Mouse (Mus musculus) MEL (cell line): ENCODE measurements around the gene Hoxb4. TPM values are rescaled to one million over a fixed set of nuclear protein-coding genes. Genes with fewer than 3 reads are reported as not detected.

ENCODE experiments used
- DNase-seq: peaks from one replicate; pipeline ENCODE4 v3.0.0; 2011; ENCODE audit warnings: low read depth, low spot score
- H3K27ac ChIP-seq: 2 replicates; pipeline ENCODE4 v1.5.1; 2012; ENCODE audit warnings: low read depth, mild to moderate bottlenecking, control low read depth, low read length, moderate library complexity; ENCODE audit not compliant: control insufficient read depth
- H3K27me3 ChIP-seq, 2 experiments: fragments of 150-350 bp in 1 of 2; sonication (generic) in 1 of 2; 2 replicates each; pipeline ENCODE4 v1.6.1; 2012; ENCODE audit warnings: low read length in 2 of 2, mild to moderate bottlenecking in 2 of 2, improper control_type of control experiment in 1 of 2, moderate library complexity in 1 of 2; ENCODE audit not compliant: insufficient read depth in 2 of 2, control insufficient read depth in 1 of 2
- H3K36me3 ChIP-seq, 2 experiments: 2 replicates each; pipeline ENCODE4 v1.6.1; 2012 to 2014; ENCODE audit warnings: low read length in 2 of 2, improper control_type of control experiment in 1 of 2, inconsistent platforms in 1 of 2, mild to moderate bottlenecking in 1 of 2; ENCODE audit not compliant: insufficient read depth in 2 of 2, control insufficient read depth in 1 of 2
- H3K4me1 ChIP-seq, 2 experiments: fragments of 150-350 bp in 1 of 2; sonication (generic) in 1 of 2; 2 replicates each; pipeline ENCODE4 v1.6.1; 2012; ENCODE audit warnings: low read length in 2 of 2, improper control_type of control experiment in 1 of 2, mild to moderate bottlenecking in 1 of 2; ENCODE audit not compliant: insufficient read depth in 2 of 2, control insufficient read depth in 1 of 2
- H3K4me3 ChIP-seq, 2 experiments: fragments of 150-350 bp in 1 of 2; sonication (generic) in 1 of 2; 2 replicates each; pipeline ENCODE4 v1.5.1; 2012; ENCODE audit warnings: low read depth in 2 of 2, low read length in 2 of 2, mild to moderate bottlenecking in 2 of 2, moderate library complexity in 2 of 2, control low read depth in 1 of 2, improper control_type of control experiment in 1 of 2; ENCODE audit not compliant: control insufficient read depth in 1 of 2, insufficient read depth in 1 of 2
- H3K79me2 ChIP-seq: 2 replicates; pipeline ENCODE4 v1.6.1; 2012; ENCODE audit warnings: mild to moderate bottlenecking, low read length, moderate library complexity; ENCODE audit not compliant: control insufficient read depth, poor library complexity, insufficient read depth
- H3K9ac ChIP-seq: 2 replicates; pipeline ENCODE4 v1.6.1; 2012; ENCODE audit warnings: low read depth, mild to moderate bottlenecking, control low read depth, low read length, moderate library complexity; ENCODE audit not compliant: control insufficient read depth, poor library complexity, severe bottlenecking
- H3K9me3 ChIP-seq: fragments of 150-350 bp; sonication (generic); replicated peaks from 2 replicates; pipeline ENCODE4 v1.6.1; 2012; ENCODE audit warnings: mild to moderate bottlenecking, low read length, improper control_type of control experiment, moderate library complexity; ENCODE audit not compliant: insufficient read depth
- BHLHE40 ChIP-seq: IDR thresholded peaks from 2 replicates; pipeline ENCODE4 v1.6.1; 2012; ENCODE audit warnings: low read depth, mild to moderate bottlenecking, inconsistent platforms, low read length, improper control_type of control experiment, borderline replicate concordance
- CHD1 ChIP-seq: IDR thresholded peaks from 2 replicates; pipeline ENCODE4 v1.6.1; 2012; ENCODE audit warnings: low read depth, mild to moderate bottlenecking, inconsistent platforms, low read length, improper control_type of control experiment
- CTCF ChIP-seq, 3 experiments: IDR thresholded peaks in 2 of 3; conservative IDR thresholded peaks in 1 of 3; 2 replicates each; pipeline ENCODE4 v1.5.1; 2011 to 2012; ENCODE audit warnings: low read length in 3 of 3, low read depth in 2 of 3, mild to moderate bottlenecking in 2 of 3, improper control_type of control experiment in 1 of 3, inconsistent platforms in 1 of 3, mixed read lengths in 1 of 3, moderate library complexity in 1 of 3; ENCODE audit not compliant: control insufficient read depth in 1 of 3, insufficient read depth in 1 of 3, poor library complexity in 1 of 3, severe bottlenecking in 1 of 3
- E2F4 ChIP-seq: IDR thresholded peaks from 2 replicates; pipeline ENCODE4 v1.6.1; 2011; ENCODE audit warnings: low read depth, low read length, improper control_type of control experiment, borderline replicate concordance
- EP300 ChIP-seq, 2 experiments: IDR thresholded peaks; 2 replicates each; pipeline ENCODE4 v1.6.1; 2011; ENCODE audit warnings: improper control_type of control experiment in 2 of 2, low read length in 2 of 2, low read depth in 1 of 2, mild to moderate bottlenecking in 1 of 2
- ETS1 ChIP-seq: IDR thresholded peaks from 2 replicates; pipeline ENCODE4 v1.6.1; 2012; ENCODE audit warnings: low read depth, mild to moderate bottlenecking, inconsistent platforms, low read length, improper control_type of control experiment, moderate library complexity
- GABPA ChIP-seq: IDR thresholded peaks from 2 replicates; pipeline ENCODE4 v1.6.1; 2012; ENCODE audit warnings: low read depth, mild to moderate bottlenecking, inconsistent platforms, low read length, improper control_type of control experiment, moderate library complexity
- HCFC1 ChIP-seq: IDR thresholded peaks from 2 replicates; pipeline ENCODE4 v1.6.1; 2012; ENCODE audit warnings: low read depth, mild to moderate bottlenecking, inconsistent platforms, low read length, improper control_type of control experiment, moderate library complexity
- MAFK ChIP-seq: IDR thresholded peaks from 2 replicates; pipeline ENCODE4 v1.6.1; 2011; ENCODE audit warnings: low read depth, mild to moderate bottlenecking, low read length, improper control_type of control experiment, borderline replicate concordance
- MAX ChIP-seq: IDR thresholded peaks from 2 replicates; pipeline ENCODE4 v1.6.1; 2011; ENCODE audit warnings: low read length, improper control_type of control experiment
- MAZ ChIP-seq: IDR thresholded peaks from 2 replicates; pipeline ENCODE4 v1.6.1; 2012; ENCODE audit warnings: low read depth, mild to moderate bottlenecking, inconsistent platforms, low read length, improper control_type of control experiment
- MEF2A ChIP-seq: IDR thresholded peaks from 2 replicates; pipeline ENCODE4 v1.6.1; 2014; ENCODE audit warnings: low read depth, mild to moderate bottlenecking, inconsistent platforms, low read length, improper control_type of control experiment; ENCODE audit not compliant: poor library complexity, insufficient replicate concordance, severe bottlenecking; ENCODE audit errors: extremely low read depth
- MXI1 ChIP-seq: IDR thresholded peaks from 2 replicates; pipeline ENCODE4 v1.6.1; 2011; ENCODE audit warnings: mild to moderate bottlenecking, low read depth, low read length, improper control_type of control experiment
- MYC ChIP-seq: IDR thresholded peaks from 2 replicates; pipeline ENCODE4 v1.6.1; 2011; ENCODE audit warnings: low read depth, mild to moderate bottlenecking, low read length, improper control_type of control experiment, moderate library complexity
- NELFE ChIP-seq: IDR thresholded peaks from 2 replicates; pipeline ENCODE4 v1.6.1; 2011; ENCODE audit warnings: low read depth, low read length, improper control_type of control experiment
- NRF1 ChIP-seq: IDR thresholded peaks from 2 replicates; pipeline ENCODE4 v1.6.1; 2014; ENCODE audit warnings: low read depth, mild to moderate bottlenecking, inconsistent platforms, low read length, improper control_type of control experiment, moderate library complexity; ENCODE audit not compliant: poor library complexity, insufficient read depth, severe bottlenecking
- RCOR1 ChIP-seq: IDR thresholded peaks from 2 replicates; pipeline ENCODE4 v1.6.1; 2012; ENCODE audit warnings: low read depth, mild to moderate bottlenecking, inconsistent platforms, low read length, improper control_type of control experiment
- SIN3A ChIP-seq: IDR thresholded peaks from 2 replicates; pipeline ENCODE4 v1.6.1; 2012; ENCODE audit warnings: low read length, improper control_type of control experiment, inconsistent platforms
- SMC3 ChIP-seq: IDR thresholded peaks from 2 replicates; pipeline ENCODE4 v1.6.1; 2011; ENCODE audit warnings: low read depth, low read length, improper control_type of control experiment
- TAL1 ChIP-seq: IDR thresholded peaks from 2 replicates; pipeline ENCODE4 v1.6.1; 2012; ENCODE audit warnings: mild to moderate bottlenecking, inconsistent platforms, low read length, moderate library complexity, mixed read lengths
- TBP ChIP-seq: IDR thresholded peaks from 2 replicates; pipeline ENCODE4 v1.8.0; 2011; ENCODE audit warnings: low read depth, low read length, improper control_type of control experiment
- TCF12 ChIP-seq: IDR thresholded peaks from 2 replicates; pipeline ENCODE4 v1.6.1; 2014; ENCODE audit warnings: low read depth, mild to moderate bottlenecking, inconsistent platforms, low read length, improper control_type of control experiment, moderate library complexity
- UBTF ChIP-seq: IDR thresholded peaks from 2 replicates; pipeline ENCODE4 v1.6.1; 2012; ENCODE audit warnings: low read depth, mild to moderate bottlenecking, inconsistent platforms, low read length, improper control_type of control experiment, moderate library complexity, borderline replicate concordance; ENCODE audit not compliant: insufficient read depth
- ZC3H11A ChIP-seq: IDR thresholded peaks from 2 replicates; pipeline ENCODE4 v1.6.1; 2012; ENCODE audit warnings: low read depth, mild to moderate bottlenecking, inconsistent platforms, low read length, improper control_type of control experiment
- ZKSCAN1 ChIP-seq: IDR thresholded peaks from 2 replicates; pipeline ENCODE4 v1.6.1; 2012; ENCODE audit warnings: low read depth, mild to moderate bottlenecking, inconsistent platforms, low read length, improper control_type of control experiment, moderate library complexity
- ZNF384 ChIP-seq: IDR thresholded peaks from 2 replicates; pipeline ENCODE4 v1.6.1; 2012; ENCODE audit warnings: low read depth, mild to moderate bottlenecking, inconsistent platforms, low read length, improper control_type of control experiment
- polyA plus RNA-seq, 2 experiments: library from polyadenylated mRNA; stranded (reverse) in 1 of 2; unstranded in 1 of 2; fragments of >175 nt in 1 of 2; fragments of >200 nt in 1 of 2; gene quantifications; 2 replicates each; pipeline versions ENCODE4 v1.2.1 to v1.2.4; 2012; ENCODE audit warnings: low replicate concordance in 2 of 2, low read depth in 1 of 2; ENCODE audit not compliant: insufficient read length in 2 of 2, insufficient read depth in 1 of 2, missing spikeins in 1 of 2
- total RNA-seq: library from RNA; depleted of rRNA; stranded (reverse); fragments of 300-350 nt; gene quantifications from 2 replicates; pipeline ENCODE4 v1.2.3, GENCODE M21; 2012

The Hoxb4 gene
- total and polyA plus RNA-seq, 3 experiments: not detected

GRCm38 (mm10) chr11:96334998-96335397, 16.9 kb downstream of the Hoxb4 start:
- H3K9me3 ChIP-seq: no peaks in the 10 kb centered on the region

GRCm38 (mm10) chr11:96336597-96336996, 18.5 kb downstream of the Hoxb4 start:
- Histone ChIP-seq H3K27me3 (peaks cover 6 to 8% of the 10 kb centered on the region in 2 experiments), H3K79me2 (no peaks in the 10 kb centered on the region), H3K9ac (no peak overlapping the region)

More at GRCm38 (mm10) chr11:96334998-96335397, 16.9 kb downstream of the Hoxb4 start:
- H3K27ac ChIP-seq: no peak overlapping the region
- TF ChIP-seq NELFE: no peak
- no peak for TF ChIP-seq ZKSCAN1
- no peak for TF ChIP-seq RCOR1
- no peak for TF ChIP-seq SMC3
- TF ChIP-seq ZNF384: no peak
- TF ChIP-seq MYC: no peak
- TF ChIP-seq SIN3A: no peak
- TF ChIP-seq BHLHE40: no peak
- TF ChIP-seq ZC3H11A: no peak
- no peak for TF ChIP-seq TBP
- no peak for TF ChIP-seq MEF2A
- no peak for TF ChIP-seq EP300 (IDR thresholded peaks at IDR 0.05; ENCODE audit: low read depth in 1 of 2, low read length in 2 of 2)
- H3K79me2 ChIP-seq: no peaks in the 10 kb centered on the region
- H3K27me3 ChIP-seq: peaks cover 7 to 8% of the 10 kb centered on the region in 2 experiments
- H3K36me3 ChIP-seq: no peaks in the 10 kb centered on the region
- H3K4me3 ChIP-seq: no peak overlapping the region
- no peak for DNase-seq
- no peaks in the 10 kb centered on the region for H3K4me1 ChIP-seq
- H3K9ac ChIP-seq: no peak overlapping the region

GRCm38 (mm10) chr11:96337026-96337425, 19.0 kb downstream of the Hoxb4 start:
- Histone ChIP-seq H3K27ac (no peak overlapping the region), H3K27me3 (peaks cover 6 to 8% of the 10 kb centered on the region in 2 experiments), H3K4me1 (no peaks in the 10 kb centered on the region), H3K9ac (no peak overlapping the region), H3K9me3 (no peaks in the 10 kb centered on the region), H3K36me3 (no peaks in the 10 kb centered on the region), H3K4me3 (no peak overlapping the region), H3K79me2 (no peaks in the 10 kb centered on the region)
- TF ChIP-seq MAX (no peak), CHD1 (no peak), HCFC1 (no peak), GABPA (no peak), ETS1 (no peak), TBP (no peak), TCF12 (no peak), MAZ (no peak), MEF2A (no peak), NRF1 (no peak), MAFK (no peak), MXI1 (no peak), TAL1 (no peak), SIN3A (no peak), MYC (no peak), UBTF (no peak), E2F4 (no peak), CTCF (IDR thresholded peaks at IDR 0.05 in 2 of 3, conservative IDR thresholded peaks at IDR 0.05 in 1 of 3; ENCODE audit: control insufficient read depth in 1 of 3, insufficient read depth in 1 of 3, low read depth in 2 of 3, low read length in 3 of 3, poor library complexity in 1 of 3, severe bottlenecking in 1 of 3) (no peak), SMC3 (no peak)
- no peak for DNase-seq

More at GRCm38 (mm10) chr11:96336597-96336996, 18.5 kb downstream of the Hoxb4 start:
- Histone ChIP-seq H3K9me3 (no peaks in the 10 kb centered on the region), H3K36me3 (no peaks in the 10 kb centered on the region), H3K27ac (no peak overlapping the region), H3K4me3 (no peak overlapping the region), H3K4me1 (no peaks in the 10 kb centered on the region)
- DNase-seq: no peak
- no peak for TF ChIP-seq ETS1
